Mouse (Mus musculus) brain, embryonic 14.5 days (tissue): Measurements from ENCODE around the gene Fbxo21.

Source experiments
- CTCF ChIP-seq: fragments of 200-500 bp; IDR thresholded peaks from 2 replicates; pipeline ENCODE4 v1.5.1; 2012; ENCODE audit warnings: inconsistent platforms, mild to moderate bottlenecking, moderate library complexity, borderline replicate concordance; ENCODE audit not compliant: insufficient read depth, insufficient read length; ENCODE audit errors: extremely low read depth
- POLR2A ChIP-seq: fragments of 200-500 bp; IDR thresholded peaks from 2 replicates; pipeline ENCODE4 v1.6.1; 2012; ENCODE audit warnings: mild to moderate bottlenecking, inconsistent platforms, borderline replicate concordance; ENCODE audit not compliant: poor library complexity, insufficient read depth, insufficient read length, severe bottlenecking; ENCODE audit errors: extremely low read depth

DNA sequence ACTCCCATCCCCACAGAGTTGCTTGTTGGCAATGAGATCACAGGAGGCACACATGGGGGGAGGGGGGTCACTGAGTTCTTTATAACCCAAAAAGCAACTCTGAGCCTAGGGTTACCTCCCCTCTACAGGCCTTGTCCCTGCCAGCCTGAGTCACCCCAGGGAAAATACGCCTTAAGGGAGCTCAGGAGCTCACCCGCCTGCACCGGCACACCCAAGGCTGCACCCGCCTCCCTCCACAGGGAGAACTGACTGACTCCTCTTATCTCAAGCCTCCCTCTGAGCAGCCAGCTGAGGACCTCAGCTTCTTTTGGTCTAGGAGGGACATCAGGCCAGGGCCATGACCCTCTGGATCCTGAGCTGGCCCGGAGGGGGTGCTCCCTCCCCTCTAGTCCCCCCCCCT, 54.5 kb downstream of the Fbxo21 start:
- no peak for TF ChIP-seq CTCF
- TF ChIP-seq POLR2A = no peak
